Mouse (Mus musculus) bone marrow macrophage, adult 2 months (primary cell): Measurements from ENCODE around the gene Stx18.

Source experiments
- CTCF ChIP-seq: IDR thresholded peaks from 2 replicates; pipeline ENCODE4 v1.5.1; 2012; ENCODE audit warnings: low read depth, mild to moderate bottlenecking, low read length, moderate library complexity
- POLR2A ChIP-seq: IDR thresholded peaks from 2 replicates; pipeline ENCODE4 v1.6.1; 2012; ENCODE audit warnings: mild to moderate bottlenecking, low read depth, low read length, borderline replicate concordance

GRCm38 (mm10) chr5:38090581-38090980 lies 52.0 kb downstream of the Stx18 start:
- TF ChIP-seq POLR2A (no peak), CTCF (no peak)
